Mouse (Mus musculus): ENCODE measurements around the gene Pde10a. TPM values are rescaled to one million over a fixed set of nuclear protein-coding genes. Genes with fewer than 3 reads are reported as not detected.

Pde10a gene
- polyA plus RNA-seq (2015; fragmentation: Nextera tagmentation; extraction: Ambion mirVana), result 1.5 and 2.1 TPM in 2 replicates

DNA sequence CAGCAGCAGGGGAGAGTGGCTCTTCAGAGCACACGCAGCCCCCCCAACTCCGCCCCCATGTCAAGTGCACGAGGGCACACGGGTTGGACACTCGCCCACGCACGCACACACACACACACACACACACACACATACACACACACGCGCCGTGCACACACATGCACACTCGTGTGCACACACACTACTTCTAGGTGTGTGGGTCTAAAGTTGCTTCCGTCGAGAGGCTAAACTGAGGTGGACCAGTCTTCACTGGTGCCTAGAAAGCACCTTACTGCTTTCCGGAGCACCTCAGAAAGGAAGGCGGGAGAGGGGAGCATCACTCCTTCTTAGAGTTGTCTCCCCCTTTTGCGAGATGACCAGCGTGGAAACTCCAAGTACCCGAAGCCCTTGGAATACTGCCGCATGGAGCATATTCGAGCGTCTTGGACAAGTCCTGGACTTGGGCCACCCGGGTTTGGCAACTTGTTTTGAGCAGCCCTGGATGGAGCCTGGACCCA is at the start of gene Pde10a:
Gene Pde10a, plus strand, starts transcription at position 148 of the 497 bp plus-strand sequence.
- Histone ChIP-seq H3K9me3 (no peaks in the 10 kb centered on the region), H3K4me2 (peak within 1 kb of the TSS; percentile 98), H3K4me1 (peaks cover 17% of the 10 kb centered on the region), H3K27ac (no peak within 1 kb of the TSS), H3K27me3 (peaks cover 65% of the 10 kb centered on the region), H3K36me3 (no peaks in the 10 kb centered on the region), H3K9ac (peak within 1 kb of the TSS; percentile 36; the same call in 1 of the 2 replicates), H3K4me3 (peak within 1 kb of the TSS; percentile 47)
- 1% methylated on average over 22 of the region's 22 CpGs for WGBS
- ATAC-seq (ENCODE audit: borderline replicate concordance, extremely low read depth, low FRiP score, low TSS enrichment), result no peak; the same call in 1 of the 2 replicates

DNA sequence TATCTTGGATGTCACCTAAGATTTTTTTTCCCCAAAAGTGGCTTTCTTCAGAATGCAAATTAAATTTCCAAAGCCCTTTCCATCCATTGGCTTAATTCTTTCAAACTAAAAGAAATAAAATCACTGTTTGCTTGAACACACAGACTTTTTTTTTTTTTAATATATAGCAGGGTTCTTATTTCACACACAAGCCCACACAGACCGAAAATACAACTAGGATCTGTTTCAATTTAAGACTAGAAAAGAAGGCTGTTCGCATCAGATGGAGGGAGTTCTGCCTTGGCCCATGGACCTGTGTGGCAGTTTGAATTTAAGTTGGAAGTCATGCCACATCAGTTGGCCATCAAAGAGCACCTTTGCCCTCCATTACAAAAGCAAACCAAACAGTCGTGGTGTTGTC is 46.6 kb upstream of the Pde10a start:
- H3K4me3 ChIP-seq, result no peak overlapping the region
- no peak for ATAC-seq (ENCODE audit: borderline replicate concordance, extremely low read depth, low FRiP score, low TSS enrichment)
- no peaks in the 10 kb centered on the region for H3K27me3 ChIP-seq
- no peak overlapping the region for H3K27ac ChIP-seq
- no peaks in the 10 kb centered on the region for H3K4me1 ChIP-seq
- WGBS, result 69% methylated on average over 3 of the region's 3 CpGs
- no peaks in the 10 kb centered on the region for H3K36me3 ChIP-seq
- H3K4me2 ChIP-seq, result no peak overlapping the region
- H3K9me3 ChIP-seq, result no peaks in the 10 kb centered on the region
- no peak overlapping the region for H3K9ac ChIP-seq

DNA sequence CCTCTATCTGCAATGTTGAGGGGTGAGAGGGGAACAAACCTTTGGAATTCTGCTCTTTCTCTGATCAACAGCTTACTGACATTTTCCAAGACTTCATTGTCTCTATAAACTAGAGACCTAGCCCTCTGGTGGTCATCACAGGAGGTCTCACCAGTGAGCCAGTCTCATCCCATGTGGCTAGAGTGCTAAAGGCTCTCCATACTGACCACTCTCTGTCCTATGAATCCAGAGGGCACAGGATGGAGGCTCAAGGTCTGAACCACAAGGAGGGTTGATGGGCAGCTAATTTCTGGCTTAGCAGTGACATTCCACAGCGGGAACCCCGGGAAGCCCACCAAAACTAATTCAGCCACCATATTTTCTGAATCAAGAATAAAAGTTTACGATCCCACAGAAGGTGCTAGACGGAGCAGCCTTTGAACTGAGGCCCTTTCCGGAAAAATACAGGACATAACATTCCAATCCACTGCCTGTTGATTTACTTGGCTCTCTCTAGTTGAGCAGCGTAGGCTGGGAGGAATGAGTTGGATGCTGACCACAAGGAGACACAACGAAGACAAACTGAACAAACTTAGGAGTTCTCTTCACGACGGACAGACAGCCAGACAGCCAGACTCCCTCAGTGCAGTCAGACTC is 45.6 kb upstream of the Pde10a start:
- ATAC-seq (ENCODE audit: borderline replicate concordance, extremely low read depth, low FRiP score, low TSS enrichment), result no peak
- Histone ChIP-seq H3K27me3 (no peaks in the 10 kb centered on the region), H3K9me3 (no peaks in the 10 kb centered on the region), H3K36me3 (no peaks in the 10 kb centered on the region), H3K4me1 (no peaks in the 10 kb centered on the region), H3K4me3 (no peak overlapping the region), H3K9ac (no peak overlapping the region), H3K4me2 (no peak overlapping the region), H3K27ac (no peak overlapping the region)
- WGBS, result 77% methylated on average over 9 of the region's 9 CpGs

DNA sequence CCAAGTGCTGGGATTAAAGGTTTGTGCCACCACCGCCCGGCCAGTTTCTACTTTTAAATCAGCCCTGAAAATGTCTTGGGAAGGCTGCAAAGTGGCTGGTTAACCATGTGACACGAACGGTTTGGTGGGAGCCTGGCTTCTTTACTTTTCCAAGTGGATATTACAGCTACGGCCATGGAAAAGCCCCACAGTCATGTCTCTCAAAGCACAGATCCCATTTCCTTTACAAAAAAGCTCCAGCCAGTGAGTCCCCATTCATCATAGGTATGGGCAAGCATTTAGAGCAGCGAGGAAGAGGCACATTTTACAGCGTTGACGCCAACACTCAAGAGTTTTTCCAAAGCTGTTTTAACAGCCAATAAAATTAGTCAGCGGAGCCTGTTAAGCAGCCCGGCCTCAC is 43.4 kb upstream of the Pde10a start:
- 60% methylated on average over 10 of the region's 10 CpGs for WGBS
- Histone ChIP-seq H3K9me3 (no peaks in the 10 kb centered on the region), H3K36me3 (no peaks in the 10 kb centered on the region), H3K27me3 (no peaks in the 10 kb centered on the region), H3K9ac (no peak overlapping the region), H3K4me3 (no peak overlapping the region), H3K4me2 (no peak overlapping the region), H3K4me1 (no peaks in the 10 kb centered on the region), H3K27ac (no peak overlapping the region)
- ATAC-seq (ENCODE audit: borderline replicate concordance, extremely low read depth, low FRiP score, low TSS enrichment), result no peak

DNA sequence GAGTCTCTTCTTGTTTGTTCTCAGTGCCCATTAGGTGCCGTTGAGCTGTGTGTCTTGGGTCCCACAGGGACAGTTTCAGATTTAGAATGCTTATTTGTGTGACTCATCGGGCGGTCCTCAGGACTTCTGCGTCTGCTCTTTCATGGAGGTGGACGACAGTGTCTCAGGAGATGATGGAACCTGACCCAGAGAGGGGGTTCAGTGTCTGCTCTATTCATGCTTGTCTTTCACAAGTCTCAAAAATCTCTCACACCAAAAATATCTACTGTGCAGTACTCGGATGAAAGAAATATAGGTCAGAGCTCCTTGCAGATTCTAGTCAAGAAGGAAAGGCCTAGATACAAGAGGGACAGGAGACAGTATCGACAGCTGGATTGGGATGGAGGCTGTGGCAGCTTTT is 42.3 kb upstream of the Pde10a start:
- no peak for ATAC-seq (ENCODE audit: borderline replicate concordance, extremely low read depth, low FRiP score, low TSS enrichment)
- WGBS, result 71% methylated on average over 7 of the region's 7 CpGs
- H3K4me3 ChIP-seq, result no peak overlapping the region
- no peaks in the 10 kb centered on the region for H3K27me3 ChIP-seq
- no peak overlapping the region for H3K27ac ChIP-seq
- H3K36me3 ChIP-seq, result no peaks in the 10 kb centered on the region
- no peaks in the 10 kb centered on the region for H3K4me1 ChIP-seq
- no peaks in the 10 kb centered on the region for H3K9me3 ChIP-seq
- H3K9ac ChIP-seq, result no peak overlapping the region
- H3K4me2 ChIP-seq, result no peak overlapping the region

DNA sequence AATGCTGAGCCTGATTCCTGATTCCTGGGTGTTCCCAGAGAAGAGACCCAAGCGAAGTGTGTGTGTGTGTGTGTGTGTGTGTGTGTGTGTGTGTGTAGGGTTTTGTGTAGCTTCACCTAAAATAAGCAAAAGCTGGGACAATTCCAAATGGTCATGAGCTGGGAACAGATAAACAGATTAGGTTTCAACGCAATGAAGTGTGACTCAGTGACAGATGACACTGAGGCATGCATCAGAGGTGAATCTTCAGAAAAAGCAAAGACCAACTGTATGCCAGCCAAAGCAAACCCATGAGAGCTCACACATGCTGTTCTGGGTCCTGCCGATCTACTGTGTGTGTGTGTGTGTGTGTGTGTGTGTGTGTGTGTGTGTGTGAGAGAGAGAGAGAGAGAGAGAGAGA is 40.9 kb upstream of the Pde10a start:
- no peak for ATAC-seq (ENCODE audit: borderline replicate concordance, extremely low read depth, low FRiP score, low TSS enrichment)
- no peak overlapping the region for H3K27ac ChIP-seq
- WGBS, result 36% methylated on average over 3 of the region's 3 CpGs
- H3K9ac ChIP-seq, result no peak overlapping the region
- no peak overlapping the region for H3K4me2 ChIP-seq
- no peaks in the 10 kb centered on the region for H3K4me1 ChIP-seq
- no peaks in the 10 kb centered on the region for H3K36me3 ChIP-seq
- H3K27me3 ChIP-seq, result no peaks in the 10 kb centered on the region
- H3K4me3 ChIP-seq, result no peak overlapping the region
- no peaks in the 10 kb centered on the region for H3K9me3 ChIP-seq

DNA sequence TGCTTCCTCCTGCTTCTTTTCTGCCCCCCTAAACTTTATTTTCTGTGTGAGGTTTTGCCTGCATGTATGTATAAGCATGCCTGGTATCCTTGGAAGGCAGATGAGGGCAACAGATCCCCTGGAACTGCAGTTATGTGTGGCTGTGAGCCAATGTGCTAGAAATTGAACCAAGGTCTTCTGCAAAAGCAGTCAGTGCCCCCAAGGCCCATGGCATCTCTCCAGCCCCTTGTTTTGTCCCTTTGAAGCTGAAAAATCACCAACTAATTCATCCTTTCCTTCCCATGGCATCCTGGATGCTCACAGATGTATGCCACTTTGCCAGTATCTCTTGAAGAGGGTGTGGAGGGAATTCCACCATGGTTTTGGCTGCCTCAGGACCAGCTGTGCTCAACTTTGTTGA is 40.0 kb upstream of the Pde10a start:
- Histone ChIP-seq H3K9me3 (no peaks in the 10 kb centered on the region), H3K36me3 (no peaks in the 10 kb centered on the region), H3K9ac (no peak overlapping the region), H3K4me1 (no peaks in the 10 kb centered on the region), H3K27me3 (no peaks in the 10 kb centered on the region), H3K4me2 (no peak overlapping the region), H3K27ac (no peak overlapping the region), H3K4me3 (no peak overlapping the region)
- no peak for ATAC-seq (ENCODE audit: borderline replicate concordance, extremely low read depth, low FRiP score, low TSS enrichment)

DNA sequence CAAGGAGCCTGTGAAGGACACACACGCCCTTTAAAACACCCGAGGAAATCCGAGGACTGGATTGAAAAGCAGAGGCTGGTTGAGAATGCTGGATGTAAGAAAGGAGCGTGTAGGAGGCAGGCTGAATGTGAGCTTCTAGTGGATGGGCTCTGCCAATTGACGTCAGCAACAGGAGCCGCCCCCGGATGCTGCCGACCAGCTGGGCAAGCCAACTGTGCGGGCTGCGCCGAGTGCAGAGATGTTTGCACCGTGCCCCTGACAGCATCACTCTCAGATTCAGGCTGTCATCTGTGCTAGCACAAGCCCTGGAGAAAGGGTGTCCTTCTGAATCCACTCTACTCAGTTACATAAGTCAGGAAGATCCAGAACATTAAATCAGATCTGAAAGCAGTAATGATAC is 37.3 kb upstream of the Pde10a start:
- H3K36me3 ChIP-seq, result no peaks in the 10 kb centered on the region
- no peaks in the 10 kb centered on the region for H3K27me3 ChIP-seq
- WGBS, result 28% methylated on average over 12 of the region's 12 CpGs
- no peak overlapping the region for H3K9ac ChIP-seq
- H3K4me3 ChIP-seq, result 0 out of 2 replicates have a peak overlapping the region, but pooled peaks have one; percentile 4
- no peaks in the 10 kb centered on the region for H3K9me3 ChIP-seq
- H3K4me1 ChIP-seq, result no peaks in the 10 kb centered on the region
- no peak for ATAC-seq (ENCODE audit: borderline replicate concordance, extremely low read depth, low FRiP score, low TSS enrichment)
- no peak overlapping the region for H3K27ac ChIP-seq
- peak overlapping the region; percentile 13; the same call in 1 of the 2 replicates for H3K4me2 ChIP-seq

DNA sequence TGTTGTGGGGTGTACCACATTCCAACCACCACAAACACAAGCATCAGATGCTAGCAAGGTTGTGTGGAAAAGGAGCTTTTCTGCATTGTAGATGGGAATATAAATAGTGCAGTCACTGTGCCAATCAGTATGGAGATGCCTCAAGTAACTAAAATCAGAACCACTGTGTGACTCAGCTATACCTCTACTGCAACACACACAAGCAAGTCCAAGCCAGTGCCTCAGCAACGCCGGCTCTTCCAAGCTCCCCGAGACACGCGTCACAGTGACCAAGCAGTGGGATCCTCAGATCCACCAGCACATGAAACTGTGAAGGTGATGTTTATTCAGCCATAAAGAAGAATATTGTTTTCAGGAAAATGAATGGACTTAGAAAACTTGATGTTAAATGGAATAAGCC is 34.2 kb upstream of the Pde10a start:
- no peaks in the 10 kb centered on the region for H3K4me1 ChIP-seq
- no peak overlapping the region for H3K9ac ChIP-seq
- H3K4me3 ChIP-seq, result no peak overlapping the region
- H3K9me3 ChIP-seq, result no peaks in the 10 kb centered on the region
- no peak for ATAC-seq (ENCODE audit: borderline replicate concordance, extremely low read depth, low FRiP score, low TSS enrichment)
- H3K4me2 ChIP-seq, result no peak overlapping the region
- H3K27ac ChIP-seq, result no peak overlapping the region
- H3K27me3 ChIP-seq, result no peaks in the 10 kb centered on the region
- H3K36me3 ChIP-seq, result no peaks in the 10 kb centered on the region
- WGBS, result 90% methylated on average over 5 of the region's 5 CpGs

DNA sequence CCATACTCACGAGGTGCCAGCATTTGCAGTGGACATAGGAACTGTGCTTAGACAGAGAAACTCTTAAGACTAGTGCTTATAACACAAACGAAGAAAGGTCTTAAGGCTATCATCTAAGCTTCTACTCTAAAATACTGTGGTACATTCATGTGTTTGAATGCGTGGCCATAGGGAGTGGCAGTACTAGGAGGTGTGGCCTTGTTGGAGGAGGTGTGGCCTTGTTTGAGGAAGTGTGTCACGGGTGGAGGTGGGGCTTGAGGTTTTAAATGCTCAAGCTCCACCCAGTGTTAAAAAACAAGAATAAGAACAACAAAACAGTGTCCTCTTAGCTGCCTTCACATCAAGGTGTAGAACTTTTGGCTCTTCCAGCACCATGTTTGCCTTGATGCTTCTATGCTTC is 31.7 kb upstream of the Pde10a start:
- Histone ChIP-seq H3K9ac (no peak overlapping the region), H3K36me3 (no peaks in the 10 kb centered on the region), H3K27me3 (no peaks in the 10 kb centered on the region), H3K4me3 (no peak overlapping the region), H3K9me3 (no peaks in the 10 kb centered on the region), H3K4me2 (no peak overlapping the region), H3K27ac (no peak overlapping the region), H3K4me1 (no peaks in the 10 kb centered on the region)
- 78% methylated on average over 4 of the region's 4 CpGs for WGBS
- ATAC-seq (ENCODE audit: borderline replicate concordance, extremely low read depth, low FRiP score, low TSS enrichment), result no peak

DNA sequence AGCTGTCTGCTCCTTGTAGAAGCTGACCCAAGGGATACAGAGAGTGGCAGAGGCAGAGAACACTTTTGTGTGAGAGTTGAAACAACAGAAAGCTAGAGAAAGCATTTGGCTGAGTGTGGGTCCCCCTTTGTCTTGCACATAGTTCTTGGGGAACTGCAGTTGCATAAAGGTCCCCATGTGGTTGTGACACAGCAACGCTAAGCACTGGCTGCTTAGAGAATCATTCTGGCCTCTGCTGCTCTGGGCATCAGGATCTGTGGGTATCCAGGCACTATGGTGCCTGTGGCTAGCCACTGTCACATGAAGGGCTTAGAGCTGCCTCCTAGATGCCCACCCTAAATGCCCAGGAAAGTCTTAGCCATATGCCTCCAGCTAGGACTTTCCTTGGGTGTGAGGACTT is 27.0 kb upstream of the Pde10a start:
- WGBS, result 86% methylated on average over 1 of the region's 1 CpGs

DNA sequence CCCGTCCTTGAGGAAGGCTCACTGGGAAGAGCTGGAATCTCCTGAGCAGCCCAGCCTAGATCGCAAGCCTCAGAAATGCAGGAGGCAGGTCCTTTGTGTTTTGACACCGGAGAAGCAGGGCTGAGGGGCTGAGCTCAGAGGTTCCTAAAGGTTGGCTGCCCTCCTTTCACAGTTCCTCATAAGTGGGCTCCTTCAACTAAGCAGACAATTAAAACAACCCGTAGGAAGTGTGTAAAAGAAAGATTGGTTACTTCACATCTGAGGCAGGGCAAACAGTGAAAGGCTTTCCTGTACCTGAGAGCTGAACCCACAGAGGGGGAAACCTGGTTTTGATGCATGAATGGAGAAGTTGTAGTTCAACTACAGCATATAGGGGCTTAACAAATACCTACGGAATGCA is 26.5 kb upstream of the Pde10a start:
- no peak for ATAC-seq (ENCODE audit: borderline replicate concordance, extremely low read depth, low FRiP score, low TSS enrichment)
- H3K4me2 ChIP-seq, result no peak overlapping the region
- no peak overlapping the region for H3K27ac ChIP-seq
- H3K27me3 ChIP-seq, result 0 out of 2 replicates have a peak, but pooled peaks cover 9% of the 10 kb centered on the region
- no peak overlapping the region for H3K4me3 ChIP-seq
- 55% methylated on average over 5 of the region's 5 CpGs for WGBS
- no peaks in the 10 kb centered on the region for H3K9me3 ChIP-seq
- H3K4me1 ChIP-seq, result 0 out of 2 replicates have a peak, but pooled peaks cover 3% of the 10 kb centered on the region
- no peak overlapping the region for H3K9ac ChIP-seq
- H3K36me3 ChIP-seq, result no peaks in the 10 kb centered on the region

More for the DNA sequence above, 27.0 kb upstream of the Pde10a start:
- no peak overlapping the region for H3K4me3 ChIP-seq
- H3K27me3 ChIP-seq, result 0 out of 2 replicates have a peak, but pooled peaks cover 9% of the 10 kb centered on the region
- no peaks in the 10 kb centered on the region for H3K9me3 ChIP-seq
- ATAC-seq (ENCODE audit: borderline replicate concordance, extremely low read depth, low FRiP score, low TSS enrichment), result no peak
- no peaks in the 10 kb centered on the region for H3K36me3 ChIP-seq
- no peak overlapping the region for H3K4me2 ChIP-seq
- no peak overlapping the region for H3K9ac ChIP-seq
- 0 out of 2 replicates have a peak, but pooled peaks cover 3% of the 10 kb centered on the region for H3K4me1 ChIP-seq
- no peak overlapping the region for H3K27ac ChIP-seq

Measured in lung, embryonic 15.5 days (tissue).